9 mouse cellular contexts compared by ENCODE assay signal in genomic region chr6:34292882-34293487, GRCm38 (mm10). TPM values are rescaled to one million over a fixed set of nuclear protein-coding genes. Genes with fewer than 3 reads are reported as not detected.
A peak's percentile ranks its signal among the peaks of the same experiment; 100 is the strongest.
DNase-seq lines count a peak whose midpoint lies in the region; ATAC-seq and TF ChIP-seq lines count a peak whose summit lies in the region.
"Had no signal": no experiment of that assay in that cellular context is flagged by ENCODE, and none has a peak within 500 bp of the region (broad histone marks: within the 10 kb centered on the region; RNA-seq: fewer than 3 reads in every experiment).

No protein-coding gene starts in this region.

- H3K79me3 ChIP-seq in C2C12 (ENCODE audit: low read depth), result no peaks in the 10 kb centered on the region

- no peak overlapping the region for H3ac ChIP-seq in C2C12 (ENCODE audit: control insufficient read depth, insufficient read length, low read depth)

- H3K4me3 ChIP-seq in C2C12 (ENCODE audit: insufficient read depth, poor library complexity, severe bottlenecking), result no peak overlapping the region
- no peak overlapping the region for H3K4me3 ChIP-seq in forebrain, embryonic 11.5 days (ENCODE audit: low read depth, low read length)
- H3K4me3 ChIP-seq in heart, embryonic 15.5 days, result no peak overlapping the region
- H3K4me3 ChIP-seq in liver, postnatal 0 days (ENCODE audit: low read depth, low read length), result no peak overlapping the region
- H3K4me3 ChIP-seq in neural tube, embryonic 14.5 days (ENCODE audit: low read depth, low read length), result no peak overlapping the region
- H3K4me3 ChIP-seq in testis, adult 2 months (ENCODE audit: control insufficient read depth, low read depth, low read length), result no peak overlapping the region
- H3K4me3 ChIP-seq: erythroblast, embryonic 14.5 days had no signal

- H3K4me1 ChIP-seq in forebrain, embryonic 11.5 days (replicated peaks; ENCODE audit: control insufficient read depth, insufficient read depth, low read length), result no peaks in the 10 kb centered on the region
- H3K4me1 ChIP-seq in heart, embryonic 15.5 days (replicated peaks), result peaks cover 5% of the 10 kb centered on the region; the same call in 1 of the 2 replicates
- H3K4me1 ChIP-seq in liver, postnatal 0 days (ENCODE audit: insufficient read depth), result no peaks in the 10 kb centered on the region; the same call in 1 of the 2 replicates
- H3K4me1 ChIP-seq in neural tube, embryonic 14.5 days (ENCODE audit: control insufficient read depth, insufficient read depth, low read length), result no peaks in the 10 kb centered on the region
- peaks cover 3% of the 10 kb centered on the region; the same call in 1 of the 2 replicates for H3K4me1 ChIP-seq in testis, adult 2 months (ENCODE audit: control insufficient read depth, insufficient read depth, low read length)

- no peaks in the 10 kb centered on the region for H3K9me3 ChIP-seq in forebrain, embryonic 11.5 days (ENCODE audit: control insufficient read depth, low read length)
- H3K9me3 ChIP-seq in heart, embryonic 15.5 days (replicated peaks), result no peaks in the 10 kb centered on the region
- no peaks in the 10 kb centered on the region for H3K9me3 ChIP-seq in liver, postnatal 0 days (ENCODE audit: low read length)
- H3K9me3 ChIP-seq in neural tube, embryonic 14.5 days (ENCODE audit: control insufficient read depth, low read length), result no peaks in the 10 kb centered on the region

- peak; percentile 82 for DNase-seq in adrenal gland, postnatal 10 days
- peak; percentile 81 for DNase-seq in forebrain, embryonic 11.5 days (ENCODE audit: low spot score)
- DNase-seq in kidney, postnatal 10 days, result peak; percentile 84
- peak; percentile 75 for DNase-seq in liver, postnatal 0 days

- ATAC-seq in forebrain, embryonic 11.5 days (replicated peaks; ENCODE audit: low FRiP score), result peak; percentile 84
- ATAC-seq in heart, embryonic 15.5 days (replicated peaks; ENCODE audit: insufficient number of reproducible peaks, insufficient read depth, low FRiP score, low read depth), result peak; percentile 77
- peak; percentile 66 for ATAC-seq in liver, postnatal 0 days
- peak; percentile 98 for ATAC-seq in neural tube, embryonic 14.5 days (ENCODE audit: low read depth)

- no peak overlapping the region for H3K27ac ChIP-seq in forebrain, embryonic 11.5 days (ENCODE audit: low read depth, low read length)
- no peak overlapping the region for H3K27ac ChIP-seq in heart, embryonic 15.5 days
- no peak overlapping the region for H3K27ac ChIP-seq in liver, postnatal 0 days (ENCODE audit: low read depth)
- peak overlapping the region; percentile 48; the same call in 1 of the 2 replicates for H3K27ac ChIP-seq in neural tube, embryonic 14.5 days (ENCODE audit: low read depth, low read length)
- no peak overlapping the region for H3K27ac ChIP-seq in testis, adult 2 months (ENCODE audit: control insufficient read depth, insufficient read depth, low read depth, low read length)

- TF ChIP-seq EP300 in liver, postnatal 0 days (IDR thresholded peaks at IDR 0.05; ENCODE audit: low read depth), result no peak

- no peaks in the 10 kb centered on the region for H3K27me3 ChIP-seq in C2C12 (ENCODE audit: control insufficient read depth, insufficient read depth, insufficient read length)
- H3K27me3 ChIP-seq in forebrain, embryonic 11.5 days (ENCODE audit: control insufficient read depth, insufficient read depth, low read length), result no peaks in the 10 kb centered on the region
- H3K27me3 ChIP-seq in heart, embryonic 15.5 days, result no peaks in the 10 kb centered on the region
- H3K27me3 ChIP-seq in liver, postnatal 0 days (ENCODE audit: insufficient read depth, low read length), result no peaks in the 10 kb centered on the region
- H3K27me3 ChIP-seq in neural tube, embryonic 14.5 days (ENCODE audit: control insufficient read depth, insufficient read depth, low read length), result no peaks in the 10 kb centered on the region
- no peaks in the 10 kb centered on the region for H3K27me3 ChIP-seq in testis, adult 2 months (ENCODE audit: control insufficient read depth, insufficient read depth, low read length)

- H3K9ac ChIP-seq in forebrain, embryonic 11.5 days (ENCODE audit: low read length), result no peak overlapping the region
- no peak overlapping the region for H3K9ac ChIP-seq in heart, embryonic 15.5 days
- H3K9ac ChIP-seq in liver, postnatal 0 days (replicated peaks), result no peak overlapping the region
- H3K9ac ChIP-seq in neural tube, embryonic 14.5 days (replicated peaks; ENCODE audit: low read depth, low read length), result no peak overlapping the region

- H3K36me3 ChIP-seq in C2C12 (ENCODE audit: control insufficient read depth, insufficient read depth), result no peaks in the 10 kb centered on the region
- H3K36me3 ChIP-seq in forebrain, embryonic 11.5 days (ENCODE audit: control insufficient read depth, insufficient read depth, low read length), result no peaks in the 10 kb centered on the region
- no peaks in the 10 kb centered on the region for H3K36me3 ChIP-seq in heart, embryonic 15.5 days
- no peaks in the 10 kb centered on the region for H3K36me3 ChIP-seq in liver, postnatal 0 days (replicated peaks; ENCODE audit: insufficient read depth, low read length)
- no peaks in the 10 kb centered on the region for H3K36me3 ChIP-seq in neural tube, embryonic 14.5 days (ENCODE audit: control insufficient read depth, insufficient read depth, low read length)
- H3K36me3 ChIP-seq in testis, adult 2 months (ENCODE audit: control insufficient read depth, insufficient read depth, low read length), result no peaks in the 10 kb centered on the region

- no peak overlapping the region for H3K4me2 ChIP-seq in forebrain, embryonic 11.5 days (ENCODE audit: low read depth, low read length, severe bottlenecking)
- no peak overlapping the region for H3K4me2 ChIP-seq in heart, embryonic 15.5 days
- no peak overlapping the region for H3K4me2 ChIP-seq in liver, postnatal 0 days (ENCODE audit: low read depth, low read length)
- H3K4me2 ChIP-seq in neural tube, embryonic 14.5 days (ENCODE audit: low read depth, low read length), result no peak overlapping the region

- peak; percentile 84 for TF ChIP-seq CTCF in C2C12 (IDR thresholded peaks at IDR 0.05; ENCODE audit: control insufficient read depth, insufficient read depth, insufficient read length)
- peak; percentile 90 for TF ChIP-seq CTCF in liver, postnatal 0 days (IDR thresholded peaks at IDR 0.05; ENCODE audit: low read depth)
- peak; percentile 74; the same call in 1 of the 2 replicates for TF ChIP-seq CTCF in testis, adult 2 months (IDR thresholded peaks at IDR 0.05; ENCODE audit: control insufficient read depth, insufficient read depth, insufficient replicate concordance, low read depth, low read length)

- H3K79me2 ChIP-seq in C2C12 (ENCODE audit: control insufficient read depth, insufficient read depth), result no peaks in the 10 kb centered on the region

- WGBS in forebrain, embryonic 11.5 days, result 31% methylated on average over 9 of the region's 9 CpGs
- 30% methylated on average over 9 of the region's 9 CpGs for WGBS in heart, embryonic 15.5 days
- WGBS in liver, postnatal 0 days (ENCODE audit: insufficient replicate concordance), result 27% methylated on average over 9 of the region's 9 CpGs
- WGBS in neural tube, embryonic 14.5 days, result 31% methylated on average over 9 of the region's 9 CpGs

- no peak for TF ChIP-seq POLR2A in testis, adult 2 months (IDR thresholded peaks at IDR 0.05; ENCODE audit: control insufficient read depth, low read depth, low read length)

TF ChIP-seq in C2C12, 6 proteins besides CTCF, POLR2A, EP300 and RAD21:
- TF ChIP-seq USF1 (IDR thresholded peaks at IDR 0.05; ENCODE audit: low read depth), result no peak
- no peak for TF ChIP-seq MYOD1 (IDR thresholded peaks at IDR 0.05; ENCODE audit: control insufficient read depth, insufficient read length, low read depth)
- no peak for TF ChIP-seq MAX (IDR thresholded peaks at IDR 0.05)

RNA-seq across cellular contexts. Expression of gene Akr1b3, which starts 24.3 kb away (rescaled TPM):
- polyA plus RNA-seq in C2C12 (2012; fragmentation: generic; extraction: Trizol), result 455 TPM
- 100 to 1,000 TPM; 136 to 140 TPM for total RNA-seq in adrenal gland, postnatal 10 days (2021)
- 180 and 186 TPM in 2 replicates for polyA plus RNA-seq in forebrain, embryonic 11.5 days (2014; fragmentation: Nextera tagmentation; extraction: Ambion mirVana)
- 150 and 163 TPM in 2 replicates for polyA plus RNA-seq in heart, embryonic 15.5 days (2015; fragmentation: Nextera tagmentation; extraction: Ambion mirVana)
- 31.6 and 32.8 TPM in 2 replicates for polyA plus RNA-seq in liver, postnatal 0 days (2015; fragmentation: Nextera tagmentation; extraction: Ambion mirVana)
- polyA plus RNA-seq in neural tube, embryonic 14.5 days (2014; fragmentation: Nextera tagmentation; extraction: Ambion mirVana), result 107 and 112 TPM in 2 replicates
- polyA plus RNA-seq in testis, adult 2 months (2012; rRNA removed), result 233 and 258 TPM in 2 replicates
